Mouse (Mus musculus) embryonic facial prominence, embryonic 14.5 days (tissue): Measurements from ENCODE around the gene Dupd1. TPM values are rescaled to one million over a fixed set of nuclear protein-coding genes. Genes with fewer than 3 reads are reported as not detected.

Experiments used
- ATAC-seq: fragments of 200-750 bp; cut with Nextera tagmentation; 2 replicates; pipeline ENCODE4 v1.8.0; 2017; ENCODE audit warnings: low read depth, moderate number of reproducible peaks, moderate TSS enrichment
- DNase-seq: peaks from one replicate; pipeline ENCODE4 v3.0.0-alpha.2; 2015; ENCODE audit warnings: low spot score
- H3K27ac ChIP-seq: fragments of 300-500 bp; sonication (generic); replicated peaks from 2 replicates; pipeline ENCODE4 v1.5.1; 2014; ENCODE audit warnings: low read depth, mild to moderate bottlenecking, low read length, moderate library complexity
- H3K27me3 ChIP-seq: fragments of 300-500 bp; sonication (generic); replicated peaks from 2 replicates; pipeline ENCODE4 v1.6.1; 2014; ENCODE audit warnings: low read length; ENCODE audit not compliant: control insufficient read depth, insufficient read depth
- H3K36me3 ChIP-seq: fragments of 300-500 bp; sonication (generic); 2 replicates; pipeline ENCODE4 v1.6.1; 2014; ENCODE audit warnings: low read length, mixed read lengths; ENCODE audit not compliant: control insufficient read depth, insufficient read depth
- H3K4me1 ChIP-seq: fragments of 300-500 bp; sonication (generic); 2 replicates; pipeline ENCODE4 v1.6.1; 2014; ENCODE audit warnings: antibody characterized with exemption, low read length; ENCODE audit not compliant: control insufficient read depth, insufficient read depth
- H3K4me2 ChIP-seq: fragments of 300-500 bp; sonication (generic); 2 replicates; pipeline ENCODE4 v1.6.1; 2014; ENCODE audit warnings: low read depth, mild to moderate bottlenecking, low read length, moderate library complexity, mixed read lengths
- H3K4me3 ChIP-seq: fragments of 300-500 bp; sonication (generic); 2 replicates; pipeline ENCODE4 v1.5.1; 2014; ENCODE audit warnings: low read depth, mild to moderate bottlenecking, low read length
- H3K9ac ChIP-seq: fragments of 300-500 bp; sonication (generic); 2 replicates; pipeline ENCODE4 v1.6.1; 2014; ENCODE audit warnings: low read depth, mild to moderate bottlenecking, low read length, moderate library complexity, mixed read lengths
- H3K9me3 ChIP-seq: fragments of 300-500 bp; sonication (generic); 2 replicates; pipeline ENCODE4 v1.6.1; 2016; ENCODE audit warnings: low read length; ENCODE audit not compliant: control insufficient read depth
- WGBS: fragments of 180-500 bp; shearing (Covaris S2); extraction: QIAGEN DNeasy Blood & Tissue Kit; methylation state at CpG from one replicate; pipeline ENCODE4 v1.1.7; 2014; 5-methylcytosine and 5-hydroxymethylcytosine counted together
- polyA plus RNA-seq: library from polyadenylated mRNA; unstranded; fragments of >200 nt; fragmentation: Nextera tagmentation; extraction: Ambion mirVana; gene quantifications from 2 replicates; pipeline ENCODE4 v1.2.1, GENCODE M21; 2014

The Dupd1 gene
- 0.55 and 0.95 TPM in 2 replicates for polyA plus RNA-seq

- Histone ChIP-seq H3K36me3 (no peaks in the 10 kb centered on the region), H3K4me3 (no peak within 1 kb of the TSS), H3K4me1 (peaks cover 19% of the 10 kb centered on the region), H3K9me3 (no peaks in the 10 kb centered on the region), H3K27ac (no peak within 1 kb of the TSS), H3K9ac (no peak within 1 kb of the TSS), H3K4me2 (no peak within 1 kb of the TSS), H3K27me3 (no peaks in the 10 kb centered on the region)
- no peak for ATAC-seq
- 68% methylated on average over 5 of the region's 5 CpGs for WGBS
- DNase-seq: no peak
These were observed at the start of gene Dupd1 for GRCm38 (mm10) chr14:21714486-21714885. Gene Dupd1 (minus strand): TSS chr14:21714576.

- WGBS: 86% methylated on average over 3 of the region's 3 CpGs
- Histone ChIP-seq H3K9ac (no peak overlapping the region), H3K4me3 (no peak overlapping the region), H3K4me2 (no peak overlapping the region), H3K9me3 (no peaks in the 10 kb centered on the region), H3K27me3 (no peaks in the 10 kb centered on the region), H3K27ac (no peak overlapping the region), H3K36me3 (no peaks in the 10 kb centered on the region), H3K4me1 (peaks cover 7% of the 10 kb centered on the region)
- ATAC-seq: no peak
- no peak for DNase-seq
These were observed 49.4 kb upstream of the Dupd1 start for GRCm38 (mm10) chr14:21763736-21764135.

GRCm38 (mm10) chr14:21761560-21761959 is 47.2 kb upstream of the Dupd1 start:
- no peaks in the 10 kb centered on the region for H3K4me1 ChIP-seq
- 84% methylated on average over 9 of the region's 9 CpGs for whole genome bisulfite sequencing
- H3K4me3 ChIP-seq: no peak overlapping the region
- H3K9me3 ChIP-seq: no peaks in the 10 kb centered on the region
- DNase-seq (no peak), ATAC-seq (no peak)
- no peak overlapping the region for H3K27ac ChIP-seq
- H3K27me3 ChIP-seq: no peaks in the 10 kb centered on the region
- H3K4me2 ChIP-seq: no peak overlapping the region
- no peaks in the 10 kb centered on the region for H3K36me3 ChIP-seq
- H3K9ac ChIP-seq: no peak overlapping the region

GRCm38 (mm10) chr14:21753367-21753766 is 39.0 kb upstream of the Dupd1 start:
- Histone ChIP-seq H3K27ac (no peak overlapping the region), H3K9ac (no peak overlapping the region), H3K27me3 (no peaks in the 10 kb centered on the region), H3K9me3 (no peaks in the 10 kb centered on the region), H3K4me1 (peaks cover 8% of the 10 kb centered on the region; the same call in 1 of the 2 replicates), H3K4me2 (no peak overlapping the region), H3K4me3 (no peak overlapping the region), H3K36me3 (no peaks in the 10 kb centered on the region)
- WGBS: 86% methylated on average over 4 of the region's 4 CpGs
- ATAC-seq (no peak), DNase-seq (no peak)

- H3K9me3 ChIP-seq: no peaks in the 10 kb centered on the region
- H3K9ac ChIP-seq: no peak overlapping the region
- no peak for DNase-seq
- H3K27me3 ChIP-seq: no peaks in the 10 kb centered on the region
- H3K27ac ChIP-seq: no peak overlapping the region
- peak overlapping the region; percentile 69; the same call in 1 of the 2 replicates for H3K4me2 ChIP-seq
- ATAC-seq: no peak
- H3K4me1 ChIP-seq: peaks cover 8% of the 10 kb centered on the region; the same call in 1 of the 2 replicates
- WGBS: 85% methylated on average over 3 of the region's 3 CpGs
- no peaks in the 10 kb centered on the region for H3K36me3 ChIP-seq
- H3K4me3 ChIP-seq: 0 out of 2 replicates have a peak overlapping the region, but pooled peaks have one; percentile 99
These were observed 38.0 kb upstream of the Dupd1 start for GRCm38 (mm10) chr14:21752411-21752810.

GRCm38 (mm10) chr14:21750881-21751542 is 36.6 kb upstream of the Dupd1 start, which contains the start of gene Dusp13:
Gene Dusp13 (minus strand): TSS chr14:21751181.
- Histone ChIP-seq H3K9ac (peak within 1 kb of the TSS; percentile 85), H3K4me1 (peaks cover 8% of the 10 kb centered on the region; the same call in 1 of the 2 replicates), H3K27me3 (no peaks in the 10 kb centered on the region), H3K4me3 (peak within 1 kb of the TSS; percentile 99), H3K4me2 (peak within 1 kb of the TSS; percentile 69), H3K27ac (peak within 1 kb of the TSS; percentile 78), H3K9me3 (no peaks in the 10 kb centered on the region), H3K36me3 (no peaks in the 10 kb centered on the region)
- DNase-seq (peak; percentile 72), ATAC-seq (peak; percentile 76)
- under 1% methylated on average over 26 of the region's 26 CpGs for WGBS

- DNase-seq (peak; percentile 91), ATAC-seq (peak; percentile 83)
- peak within 1 kb of the TSS; percentile 99 for H3K4me3 ChIP-seq
- no peaks in the 10 kb centered on the region for H3K9me3 ChIP-seq
- no peaks in the 10 kb centered on the region for H3K27me3 ChIP-seq
- peak within 1 kb of the TSS; percentile 69 for H3K4me2 ChIP-seq
- H3K36me3 ChIP-seq: no peaks in the 10 kb centered on the region
- H3K9ac ChIP-seq: peak within 1 kb of the TSS; percentile 85
- peaks cover 8% of the 10 kb centered on the region; the same call in 1 of the 2 replicates for H3K4me1 ChIP-seq
- H3K27ac ChIP-seq: peak within 1 kb of the TSS; percentile 78
- 7% methylated on average over 45 of the region's 52 CpGs for WGBS
These were observed 35.9 kb upstream of the Dupd1 start, which contains the start of gene Samd8 for GRCm38 (mm10) chr14:21750008-21750880. Gene Samd8 (plus strand): TSS chr14:21750531.

- H3K4me2 ChIP-seq: no peak overlapping the region
- peak; percentile 26 for DNase-seq
- WGBS: 42% methylated on average over 15 of the region's 15 CpGs
- no peaks in the 10 kb centered on the region for H3K9me3 ChIP-seq
- H3K9ac ChIP-seq: no peak overlapping the region
- no peak overlapping the region for H3K27ac ChIP-seq
- no peak for ATAC-seq
- H3K27me3 ChIP-seq: no peaks in the 10 kb centered on the region
- H3K4me1 ChIP-seq: peaks cover 8% of the 10 kb centered on the region; the same call in 1 of the 2 replicates
- H3K4me3 ChIP-seq: no peak overlapping the region
- no peaks in the 10 kb centered on the region for H3K36me3 ChIP-seq
These were observed 33.9 kb upstream of the Dupd1 start for GRCm38 (mm10) chr14:21748142-21748870.
